Mouse (Mus musculus): ENCODE measurements around the gene Mpv17l. TPM values are rescaled to one million over a fixed set of nuclear protein-coding genes. Genes with fewer than 3 reads are reported as not detected.

The Mpv17l gene
- total RNA-seq, 1 experiment: 8.4 TPM

- Histone ChIP-seq H3K4me3 (ENCODE audit: insufficient read depth in 1 of 2, low read depth in 1 of 2, low read length in 2 of 2, poor library complexity in 1 of 2, severe bottlenecking in 1 of 2) (peak overlapping the region; percentile 64 to 91), H3K27ac (ENCODE audit: insufficient read depth, low read depth, low read length, poor library complexity, severe bottlenecking) (no peak overlapping the region), H3K9ac (ENCODE audit: insufficient read depth, low read depth, low read length, poor library complexity, severe bottlenecking) (peak overlapping the region; percentile 80), H3K9me3 (ENCODE audit: control insufficient read depth, insufficient read depth, low read depth, low read length) (no peaks in the 10 kb centered on the region), H3K36me3 (ENCODE audit: control insufficient read depth, insufficient read depth, low read length, poor library complexity, severe bottlenecking) (no peaks in the 10 kb centered on the region), H3K4me1 (ENCODE audit: control insufficient read depth in 2 of 2, insufficient read depth in 2 of 2, low read length in 2 of 2, poor library complexity in 1 of 2) (peaks cover 0 to 2% of the 10 kb centered on the region in 2 experiments; a peak in 1 of 4 replicates)
- DNase-seq (ENCODE audit: low read depth, low spot score): no peak
- in situ Hi-C loops (cut with MboI; ENCODE audit: low sequenced_read_pairs in 2 of 2, unreplicated experiment in 2 of 2): no loop called here
- TF ChIP-seq ZNF384 (IDR thresholded peaks at IDR 0.05; ENCODE audit: low read depth, low read length): no peak
- no peak for TF ChIP-seq HCFC1 (IDR thresholded peaks at IDR 0.05; ENCODE audit: borderline replicate concordance, insufficient read depth, low read length)
- no peak for TF ChIP-seq MAFK (IDR thresholded peaks at IDR 0.05; ENCODE audit: insufficient read depth, low read depth, low read length)
- no peak for TF ChIP-seq ZC3H11A (IDR thresholded peaks at IDR 0.05; ENCODE audit: borderline replicate concordance, low read depth, low read length)
- TF ChIP-seq CHD2 (IDR thresholded peaks at IDR 0.05; ENCODE audit: low read depth, low read length): no peak
Observed at GRCm38 (mm10) chr16:13940847-13941395, 38.0 kb downstream of the Mpv17l start.

DNA sequence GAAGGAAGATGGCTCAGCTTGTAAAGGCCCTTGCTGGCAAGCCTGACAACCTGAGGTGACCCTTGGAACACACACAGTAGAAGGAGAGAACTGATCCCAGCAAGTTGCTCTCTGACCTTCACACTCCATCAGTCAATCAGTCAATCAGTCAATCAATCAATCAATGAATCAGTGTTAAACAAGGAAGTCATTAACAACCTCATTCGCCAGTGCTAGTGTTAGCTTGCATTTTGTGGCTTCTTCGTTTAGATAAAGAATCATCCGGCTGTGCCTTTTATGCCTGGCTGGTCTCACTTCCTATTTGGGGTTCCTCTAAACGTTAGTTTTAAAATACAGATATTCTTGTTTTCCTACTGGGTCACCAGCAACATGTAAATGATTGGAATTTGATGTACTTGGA is 41.2 kb downstream of the Mpv17l start:
- DNase-seq (ENCODE audit: low read depth, low spot score): no peak
- in situ Hi-C loops (cut with MboI; ENCODE audit: low sequenced_read_pairs in 2 of 2, unreplicated experiment in 2 of 2): no loop called here
- H3K36me3 ChIP-seq (ENCODE audit: control insufficient read depth, insufficient read depth, low read length, poor library complexity, severe bottlenecking): peaks cover 5% of the 10 kb centered on the region; the same call in 1 of the 2 replicates
- H3K27ac ChIP-seq (ENCODE audit: insufficient read depth, low read depth, low read length, poor library complexity, severe bottlenecking): no peak overlapping the region
- peaks cover 2% of the 10 kb centered on the region; the same call in 1 of the 2 replicates for H3K9me3 ChIP-seq (ENCODE audit: control insufficient read depth, insufficient read depth, low read depth, low read length)
- TF ChIP-seq ZNF384 (IDR thresholded peaks at IDR 0.05; ENCODE audit: low read depth, low read length) (no peak), ZC3H11A (IDR thresholded peaks at IDR 0.05; ENCODE audit: borderline replicate concordance, low read depth, low read length) (no peak)
- H3K4me1 ChIP-seq (ENCODE audit: control insufficient read depth in 2 of 2, insufficient read depth in 2 of 2, low read length in 2 of 2, poor library complexity in 1 of 2): peaks cover 0 to 2% of the 10 kb centered on the region in 2 experiments; a peak in 1 of 4 replicates
- no peak overlapping the region for H3K4me3 ChIP-seq (ENCODE audit: insufficient read depth in 1 of 2, low read depth in 1 of 2, low read length in 2 of 2, poor library complexity in 1 of 2, severe bottlenecking in 1 of 2)
- H3K9ac ChIP-seq (ENCODE audit: insufficient read depth, low read depth, low read length, poor library complexity, severe bottlenecking): no peak overlapping the region

DNA sequence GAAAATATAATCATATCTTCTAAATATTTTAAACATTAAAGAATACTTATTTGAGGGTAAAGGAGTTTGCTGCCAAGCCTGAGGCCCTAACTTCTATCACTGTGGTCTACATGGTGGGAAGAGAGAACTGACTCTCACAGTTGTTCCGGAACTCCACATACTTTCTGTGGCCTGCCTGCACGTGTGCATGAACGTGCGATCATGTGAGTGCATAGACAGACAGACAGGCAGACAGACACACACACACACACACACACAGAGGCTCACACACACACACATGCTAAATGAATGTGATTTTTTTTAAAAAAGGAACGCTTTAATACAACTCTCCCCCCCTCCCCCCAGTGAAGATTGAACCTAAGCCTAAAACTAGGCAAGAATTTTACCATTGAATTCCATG is 41.8 kb downstream of the Mpv17l start:
- Histone ChIP-seq H3K9ac (ENCODE audit: insufficient read depth, low read depth, low read length, poor library complexity, severe bottlenecking) (no peak overlapping the region), H3K9me3 (ENCODE audit: control insufficient read depth, insufficient read depth, low read depth, low read length) (peaks cover 2% of the 10 kb centered on the region; the same call in 1 of the 2 replicates), H3K27ac (ENCODE audit: insufficient read depth, low read depth, low read length, poor library complexity, severe bottlenecking) (no peak overlapping the region), H3K4me1 (ENCODE audit: control insufficient read depth in 2 of 2, insufficient read depth in 2 of 2, low read length in 2 of 2, poor library complexity in 1 of 2) (peaks cover 0 to 2% of the 10 kb centered on the region in 2 experiments; a peak in 1 of 4 replicates), H3K4me3 (ENCODE audit: insufficient read depth in 1 of 2, low read depth in 1 of 2, low read length in 2 of 2, poor library complexity in 1 of 2, severe bottlenecking in 1 of 2) (no peak overlapping the region), H3K36me3 (ENCODE audit: control insufficient read depth, insufficient read depth, low read length, poor library complexity, severe bottlenecking) (peaks cover 5% of the 10 kb centered on the region; the same call in 1 of the 2 replicates)
- DNase-seq (ENCODE audit: low read depth, low spot score): no peak
- TF ChIP-seq CHD2 (IDR thresholded peaks at IDR 0.05; ENCODE audit: low read depth, low read length): no peak
- TF ChIP-seq MAFK (IDR thresholded peaks at IDR 0.05; ENCODE audit: insufficient read depth, low read depth, low read length): no peak
- no peak for TF ChIP-seq HCFC1 (IDR thresholded peaks at IDR 0.05; ENCODE audit: borderline replicate concordance, insufficient read depth, low read length)
- TF ChIP-seq ZC3H11A (IDR thresholded peaks at IDR 0.05; ENCODE audit: borderline replicate concordance, low read depth, low read length): no peak
- no peak for TF ChIP-seq ZNF384 (IDR thresholded peaks at IDR 0.05; ENCODE audit: low read depth, low read length)
- in situ Hi-C loops (cut with MboI; ENCODE audit: low sequenced_read_pairs in 2 of 2, unreplicated experiment in 2 of 2): no loop called here

DNA sequence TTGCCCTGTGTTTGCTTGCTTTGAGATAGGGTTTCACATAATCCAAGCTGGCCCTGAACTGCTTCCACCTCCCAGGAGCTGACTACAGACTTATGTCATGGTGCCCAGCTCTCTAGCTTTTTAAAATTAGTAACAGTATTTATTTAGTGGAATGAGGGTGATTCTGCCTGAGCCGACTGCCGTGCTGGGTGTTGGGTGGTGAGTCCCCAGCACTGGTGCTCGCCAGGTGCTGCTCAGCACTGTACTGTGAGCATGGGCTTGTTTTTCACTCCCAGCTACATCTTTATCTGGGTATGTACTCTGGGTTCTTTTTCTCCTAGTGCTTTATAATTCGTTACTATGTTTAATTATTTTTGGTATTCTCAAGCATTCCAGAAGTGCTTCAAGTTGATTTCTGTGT is 42.2 kb downstream of the Mpv17l start:
- DNase-seq (ENCODE audit: low read depth, low spot score): no peak
- peaks cover 2% of the 10 kb centered on the region; the same call in 1 of the 2 replicates for H3K9me3 ChIP-seq (ENCODE audit: control insufficient read depth, insufficient read depth, low read depth, low read length)

More for the DNA sequence above, 42.2 kb downstream of the Mpv17l start:
- Histone ChIP-seq H3K4me3 (ENCODE audit: insufficient read depth in 1 of 2, low read depth in 1 of 2, low read length in 2 of 2, poor library complexity in 1 of 2, severe bottlenecking in 1 of 2) (no peak overlapping the region), H3K27ac (ENCODE audit: insufficient read depth, low read depth, low read length, poor library complexity, severe bottlenecking) (no peak overlapping the region), H3K4me1 (ENCODE audit: control insufficient read depth in 2 of 2, insufficient read depth in 2 of 2, low read length in 2 of 2, poor library complexity in 1 of 2) (peaks cover 0 to 2% of the 10 kb centered on the region in 2 experiments; a peak in 1 of 4 replicates), H3K9ac (ENCODE audit: insufficient read depth, low read depth, low read length, poor library complexity, severe bottlenecking) (no peak overlapping the region), H3K36me3 (ENCODE audit: control insufficient read depth, insufficient read depth, low read length, poor library complexity, severe bottlenecking) (peaks cover 5% of the 10 kb centered on the region; the same call in 1 of the 2 replicates)
- in situ Hi-C loops (cut with MboI; ENCODE audit: low sequenced_read_pairs in 2 of 2, unreplicated experiment in 2 of 2): no loop called here
- TF ChIP-seq ZNF384 (IDR thresholded peaks at IDR 0.05; ENCODE audit: low read depth, low read length): no peak
- TF ChIP-seq MAFK (IDR thresholded peaks at IDR 0.05; ENCODE audit: insufficient read depth, low read depth, low read length): no peak
- no peak for TF ChIP-seq HCFC1 (IDR thresholded peaks at IDR 0.05; ENCODE audit: borderline replicate concordance, insufficient read depth, low read length)
- TF ChIP-seq ZC3H11A (IDR thresholded peaks at IDR 0.05; ENCODE audit: borderline replicate concordance, low read depth, low read length): no peak
- TF ChIP-seq CHD2 (IDR thresholded peaks at IDR 0.05; ENCODE audit: low read depth, low read length): no peak
